In the genomic region with DNA sequence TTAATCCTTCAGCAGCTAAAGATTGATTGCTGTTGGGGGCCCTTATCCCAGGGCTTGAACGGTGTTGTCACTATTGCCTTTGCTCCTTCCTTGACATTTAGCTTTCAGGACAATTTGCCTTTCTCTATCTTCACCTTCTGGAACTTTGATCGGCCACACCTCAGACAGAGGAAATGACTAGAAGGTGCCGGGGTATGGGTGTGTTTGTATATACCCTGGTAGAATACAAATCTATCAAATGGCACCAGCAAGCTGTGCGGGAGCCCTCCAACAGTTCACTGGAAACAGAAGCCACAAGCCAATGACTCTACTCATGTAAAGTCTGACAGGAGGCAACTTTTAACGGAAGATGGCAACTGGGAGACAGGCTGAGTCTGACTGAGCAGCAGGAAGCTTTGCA, we compare ENCODE assay signal across 12 mouse cellular contexts.
DNase-seq lines count a peak whose midpoint lies in the region.
"Had no signal": no experiment of that assay in that cellular context is flagged by ENCODE, and none has a peak within 500 bp of the region (broad histone marks: within the 10 kb centered on the region; RNA-seq: fewer than 3 reads in every experiment).

No protein-coding gene starts in this region.

- peak; percentile 51 for DNase-seq in CD4-positive, CD25-positive, alpha-beta regulatory T cell, adult 2 months (ENCODE audit: low read depth, low spot score)
- peak; percentile 10 for DNase-seq in T-cell, adult 2 months (ENCODE audit: low spot score)
- peak; percentile 52 for DNase-seq in naive thymus-derived CD4-positive, alpha-beta T cell, adult 2 months (ENCODE audit: low read depth)
- DNase-seq in thymus, postnatal 25 days, result peak; percentile 30
- DNase-seq in Muller cell, postnatal 12 days (ENCODE audit: inconsistent ontology term), result no peak
- DNase-seq in cerebellum, postnatal 10 days, result no peak
- DNase-seq in right cerebral cortex, postnatal 36 days (ENCODE audit: low spot score in 2 of 2), result no peak
- DNase-seq: adrenal gland, adult 2 months; cerebellum, adult 11-12 months; cerebellum, postnatal 14 days; kidney, adult 2 months; kidney, postnatal 10 days had no signal

Comparison
In these comparisons a context has a peak if more than half of its experiments do, and no peak if none do; other contexts are left out.
1. DNase-seq: peak in CD4-positive, CD25-positive, alpha-beta regulatory T cell, adult 2 months (single experiment), T-cell, adult 2 months (single experiment), naive thymus-derived CD4-positive, alpha-beta T cell, adult 2 months (single experiment) and thymus, postnatal 25 days (single experiment); none in Muller cell, postnatal 12 days (single experiment), cerebellum, postnatal 10 days (0 of 2) and right cerebral cortex, postnatal 36 days (0 of 2).